Mouse (Mus musculus) liver, adult (tissue): ENCODE measurements around the gene Tdrkh.
A peak's percentile ranks its signal among the peaks of the same experiment; 100 is the strongest.

Experiments
- GATA4 ChIP-seq: IDR thresholded peaks from 2 replicates; pipeline ENCODE4 v1.6.1; 2014; ENCODE audit warnings: mild to moderate bottlenecking, low read length; ENCODE audit not compliant: insufficient replicate concordance

The Tdrkh gene

GRCm38 (mm10) chr3:94399663-94400310 lies 13.3 kb upstream of the Tdrkh start:
- TF ChIP-seq GATA4: no peak

- no peak for TF ChIP-seq GATA4
Measured at GRCm38 (mm10) chr3:94402451-94402850, 10.6 kb upstream of the Tdrkh start.

GRCm38 (mm10) chr3:94404366-94405054 lies 8.6 kb upstream of the Tdrkh start:
- TF ChIP-seq GATA4: no peak

- TF ChIP-seq GATA4: no peak
Measured at GRCm38 (mm10) chr3:94405561-94405960, 7.5 kb upstream of the Tdrkh start.

GRCm38 (mm10) chr3:94412530-94412929 lies 543 bp upstream of the Tdrkh start:
- TF ChIP-seq GATA4: no peak

- TF ChIP-seq GATA4: no peak
Measured at GRCm38 (mm10) chr3:94430980-94431379, 17.9 kb downstream of the Tdrkh start.

- TF ChIP-seq GATA4: no peak
Measured at GRCm38 (mm10) chr3:94434305-94434704, 21.2 kb downstream of the Tdrkh start.

GRCm38 (mm10) chr3:94436420-94436819 lies 23.3 kb downstream of the Tdrkh start:
- TF ChIP-seq GATA4: no peak

- no peak for TF ChIP-seq GATA4
Measured at GRCm38 (mm10) chr3:94441182-94441581, 28.1 kb downstream of the Tdrkh start.

GRCm38 (mm10) chr3:94442951-94443596 lies 30.0 kb downstream of the Tdrkh start, which contains the start of gene Mrpl9:
Mrpl9 (plus strand) TSS chr3:94443318.
- TF ChIP-seq GATA4: peak; percentile 48; the same call in 1 of the 2 replicates

GRCm38 (mm10) chr3:94443597-94443964 lies 30.5 kb downstream of the Tdrkh start, which contains the start of gene Oaz3:
Oaz3 (minus strand) TSS chr3:94443915.
- TF ChIP-seq GATA4: no peak

- no peak for TF ChIP-seq GATA4
Measured at GRCm38 (mm10) chr3:94449377-94449776, 36.3 kb downstream of the Tdrkh start.

GRCm38 (mm10) chr3:94456529-94457000 lies 43.5 kb downstream of the Tdrkh start:
- no peak for TF ChIP-seq GATA4

- TF ChIP-seq GATA4: no peak
Measured at GRCm38 (mm10) chr3:94457055-94457454, 44.0 kb downstream of the Tdrkh start.

GRCm38 (mm10) chr3:94459834-94460233 lies 46.8 kb downstream of the Tdrkh start:
- TF ChIP-seq GATA4: no peak
